Mouse (Mus musculus): Measurements from ENCODE around the gene Mtx1. TPM values are rescaled to one million over a fixed set of nuclear protein-coding genes. Genes with fewer than 3 reads are reported as not detected.

Gene Mtx1
- 10 to 100 TPM; 56.4 to 63.5 (median 59.5) TPM for total RNA-seq (2022)

DNA sequence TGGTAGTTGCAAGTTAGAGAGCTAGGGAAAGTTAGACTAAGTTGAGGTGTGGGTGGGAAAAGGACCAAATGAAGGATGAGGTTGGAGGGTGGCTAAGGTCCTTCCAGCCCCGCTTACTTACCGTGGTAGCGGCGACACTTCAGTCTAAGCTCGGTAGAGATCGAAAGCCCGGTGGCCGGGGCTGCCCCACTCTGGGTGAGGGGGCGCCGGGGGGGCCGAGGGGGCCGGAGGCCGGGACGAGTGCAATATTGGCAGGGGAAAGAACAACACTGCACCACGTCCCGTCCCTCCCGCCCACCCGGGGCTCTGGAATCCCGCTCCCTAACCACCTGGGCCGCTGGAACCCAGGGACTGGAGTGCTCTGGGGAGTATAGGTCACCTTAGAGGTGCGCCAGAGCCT, at the start of gene Mtx1:
Mtx1 (minus strand) TSS at position 189 of the 400 bp plus-strand sequence.
- DNase-seq (ENCODE audit: low spot score), result no peak

DNA sequence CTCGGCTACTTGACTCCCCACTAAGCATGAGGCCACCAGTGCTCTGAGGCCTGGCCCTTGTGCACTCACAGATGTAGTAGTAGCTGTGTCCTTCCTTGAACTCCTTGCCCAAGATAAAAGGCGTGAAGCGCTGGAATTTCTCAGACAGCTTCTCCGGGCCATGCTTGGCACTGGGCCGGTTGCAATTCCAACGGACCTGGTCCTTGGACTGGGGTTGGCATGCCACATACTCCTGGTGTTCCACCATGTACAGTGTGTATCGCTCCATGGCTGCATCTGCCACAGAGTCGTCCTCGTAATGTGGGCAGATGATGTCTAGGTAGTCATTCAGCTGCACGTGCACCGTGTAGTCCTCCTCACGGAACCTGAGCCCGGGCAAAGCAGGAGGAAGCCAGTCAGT, 49.2 kb upstream of the Mtx1 start:
- no peak for DNase-seq (ENCODE audit: low spot score)

DNA sequence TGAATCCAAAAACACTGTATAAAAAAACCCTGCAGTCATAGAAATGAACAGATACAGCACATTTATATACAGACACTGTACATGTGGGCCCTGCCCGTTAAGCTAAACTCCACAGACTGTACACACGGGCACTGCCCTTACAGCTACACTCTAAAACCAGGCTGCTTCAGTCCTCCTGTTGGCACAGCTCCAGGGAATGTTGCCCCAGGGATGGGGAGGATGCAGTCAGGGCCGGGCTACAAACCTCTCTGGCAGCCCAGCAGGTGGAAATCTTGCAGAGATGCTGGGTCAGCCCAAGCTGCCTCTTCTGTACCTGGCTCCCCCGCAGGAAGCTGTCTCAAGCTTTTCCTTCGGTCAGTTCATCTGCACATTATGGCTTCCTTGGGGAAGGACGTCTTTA, 44.9 kb upstream of the Mtx1 start:
- DNase-seq (ENCODE audit: low spot score), result no peak

DNA sequence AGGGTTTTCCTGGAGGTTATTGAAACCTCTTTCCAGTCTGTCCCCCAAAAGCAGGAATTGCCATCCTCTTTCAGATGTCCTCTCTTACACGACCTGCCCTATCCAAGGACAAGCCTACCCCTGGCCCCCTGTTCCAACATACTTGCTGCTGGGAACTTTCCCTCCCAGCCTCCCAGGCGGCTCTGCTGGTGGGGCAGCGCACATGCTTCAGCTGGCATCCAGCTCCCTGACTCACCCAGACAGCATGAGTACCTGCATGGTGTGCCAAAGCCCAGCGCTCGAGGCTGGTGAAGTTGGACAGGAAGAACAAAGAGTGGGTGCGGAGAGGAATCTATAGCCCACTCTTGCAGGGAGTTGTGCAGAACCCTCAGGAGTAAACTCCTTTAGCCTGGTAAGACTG, 44.0 kb upstream of the Mtx1 start:
- DNase-seq (ENCODE audit: low spot score), result peak; percentile 66

DNA sequence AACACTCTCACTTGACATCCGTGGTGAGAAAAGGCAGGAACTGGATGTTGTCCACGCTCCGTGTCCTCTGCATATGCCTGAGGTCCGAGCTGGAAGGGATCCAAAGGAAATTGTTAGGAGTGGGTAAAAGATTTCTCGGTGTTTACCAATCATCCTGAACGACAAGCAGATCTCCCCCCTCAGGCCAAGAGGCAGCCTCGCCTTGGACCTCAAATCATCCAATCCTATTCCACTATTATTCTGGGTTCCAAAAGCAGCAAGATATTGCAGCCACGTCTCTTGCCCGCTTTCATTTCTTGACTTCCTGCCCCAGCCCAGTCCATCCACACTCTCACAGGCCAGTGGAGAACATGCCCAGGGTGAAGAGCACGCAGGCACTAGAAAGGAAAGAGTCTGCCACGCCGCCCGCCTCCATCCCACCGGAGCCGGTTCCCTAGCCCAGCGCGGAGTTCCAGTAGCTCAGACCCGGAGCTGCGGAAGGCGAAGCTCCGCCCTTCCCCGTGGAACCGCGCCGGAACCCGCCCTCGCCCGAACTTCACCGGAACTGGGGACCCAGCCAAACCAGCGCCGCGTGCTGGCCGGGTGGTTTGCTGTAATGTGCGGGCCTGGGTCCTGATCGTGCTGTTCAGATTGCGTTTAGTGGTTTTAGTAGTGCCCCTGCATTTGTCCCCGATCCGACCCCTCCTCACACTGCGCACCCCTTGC, 43.3 kb upstream of the Mtx1 start, which contains the start of gene Slc50a1:
Slc50a1 (minus strand) TSS at position 520 of the 705 bp plus-strand sequence.
- peak; percentile 88 for DNase-seq (ENCODE audit: low spot score)

DNA sequence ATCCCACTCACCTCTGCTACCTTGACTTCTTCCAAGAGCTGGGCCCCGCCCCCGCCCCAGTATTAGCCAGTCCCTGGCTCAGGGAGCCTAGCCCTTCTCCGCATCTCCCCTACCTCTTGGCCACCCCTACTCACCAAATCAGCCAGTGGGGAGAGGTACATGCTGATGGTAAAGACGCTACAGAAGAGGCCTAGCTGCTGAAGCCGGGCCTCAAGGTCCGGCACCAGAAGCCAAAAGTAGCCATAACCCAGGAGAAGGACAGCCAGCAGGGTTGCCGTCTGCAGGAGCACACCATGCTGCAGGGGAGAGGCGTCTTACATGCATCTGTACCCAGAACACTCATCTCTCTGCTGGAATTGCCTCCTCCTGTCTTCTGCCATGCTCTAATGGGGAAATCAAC, 42.0 kb upstream of the Mtx1 start:
- DNase-seq (ENCODE audit: low spot score), result no peak

DNA sequence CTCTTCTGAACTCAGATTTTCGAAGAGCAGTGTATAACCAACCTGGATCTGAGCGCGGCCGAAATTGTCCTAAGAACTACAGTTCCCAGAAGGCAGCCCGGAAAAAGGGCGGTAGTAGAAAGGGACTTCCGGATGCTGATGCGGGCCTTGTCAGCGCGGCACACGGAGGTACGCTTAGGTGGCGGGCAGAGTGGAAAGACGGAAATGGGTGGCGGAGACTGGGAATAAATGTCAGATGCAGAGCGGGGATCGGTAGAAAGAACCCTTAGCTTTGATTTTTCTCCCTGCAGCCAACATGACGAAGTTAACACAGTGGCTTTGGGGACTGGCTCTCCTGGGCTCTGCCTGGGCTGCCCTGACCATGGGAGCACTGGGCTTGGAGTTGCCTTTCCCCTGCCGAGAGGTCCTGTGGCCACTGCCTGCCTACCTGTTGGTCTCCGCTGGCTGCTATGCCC, 39.6 kb upstream of the Mtx1 start:
- peak; percentile 84 for DNase-seq (ENCODE audit: low spot score)

DNA sequence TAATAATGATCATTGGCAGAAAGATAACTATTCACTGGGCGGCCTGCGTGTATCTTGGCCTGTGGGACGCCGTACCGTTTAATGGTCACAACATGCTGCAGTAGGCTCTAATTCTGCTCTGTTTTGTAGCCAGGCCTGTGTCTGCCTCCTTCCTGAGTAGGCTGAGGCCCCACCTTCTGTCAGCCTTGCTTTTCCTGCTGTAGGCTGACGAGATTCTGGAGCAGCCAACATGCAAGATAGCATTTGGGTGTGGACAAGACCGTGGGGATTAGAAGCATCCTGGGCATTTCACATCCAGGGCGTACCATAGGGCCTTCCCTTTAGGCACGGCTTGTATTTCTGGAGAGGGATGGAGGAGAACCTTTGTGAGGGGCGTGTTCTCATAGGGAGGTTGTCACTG, 35.5 kb upstream of the Mtx1 start:
- peak; percentile 56 for DNase-seq (ENCODE audit: low spot score)

DNA sequence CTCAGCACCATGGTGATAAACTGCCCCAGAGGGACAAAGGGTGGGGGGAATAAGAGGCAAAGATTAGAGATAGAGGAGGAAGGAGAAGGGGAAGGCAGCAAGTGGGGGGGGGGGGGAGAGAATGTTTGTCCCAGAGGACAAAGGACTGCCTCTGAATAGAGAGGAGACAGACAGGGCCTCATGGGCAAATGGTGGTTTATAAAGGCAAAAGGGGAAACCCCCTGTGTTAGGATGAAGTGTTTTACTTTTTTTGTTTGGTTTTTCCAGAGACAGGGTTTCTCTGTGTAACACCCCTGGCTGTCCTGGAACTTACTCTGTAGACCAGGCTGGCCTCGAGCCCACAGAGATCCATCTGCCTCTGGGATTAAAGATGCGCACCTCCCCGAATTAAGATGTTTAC, 33.3 kb upstream of the Mtx1 start:
- DNase-seq (ENCODE audit: low spot score), result no peak

DNA sequence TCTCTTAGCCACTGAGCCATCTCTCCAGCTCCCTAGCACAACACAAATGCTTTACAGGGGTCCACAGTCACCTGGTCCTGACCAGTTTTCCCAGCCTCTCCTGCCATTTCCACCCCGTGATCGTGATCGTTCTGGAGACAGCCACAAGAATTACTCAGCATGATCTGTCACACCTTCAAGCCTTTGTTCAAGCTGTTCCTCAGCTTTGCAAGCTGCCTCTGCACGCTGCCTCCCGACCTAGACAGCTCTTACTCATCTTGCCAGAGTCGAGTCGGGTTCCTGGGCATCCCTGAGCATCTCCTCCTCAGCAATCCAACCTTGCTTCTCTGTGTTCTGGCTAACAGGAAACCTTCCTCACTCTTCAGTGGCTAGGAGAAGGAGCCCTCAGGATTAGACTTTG, 32.2 kb upstream of the Mtx1 start, which contains the start of gene Dpm3:
Dpm3 (plus strand) TSS at position 283 of the 400 bp plus-strand sequence.
- DNase-seq (ENCODE audit: low spot score), result no peak

DNA sequence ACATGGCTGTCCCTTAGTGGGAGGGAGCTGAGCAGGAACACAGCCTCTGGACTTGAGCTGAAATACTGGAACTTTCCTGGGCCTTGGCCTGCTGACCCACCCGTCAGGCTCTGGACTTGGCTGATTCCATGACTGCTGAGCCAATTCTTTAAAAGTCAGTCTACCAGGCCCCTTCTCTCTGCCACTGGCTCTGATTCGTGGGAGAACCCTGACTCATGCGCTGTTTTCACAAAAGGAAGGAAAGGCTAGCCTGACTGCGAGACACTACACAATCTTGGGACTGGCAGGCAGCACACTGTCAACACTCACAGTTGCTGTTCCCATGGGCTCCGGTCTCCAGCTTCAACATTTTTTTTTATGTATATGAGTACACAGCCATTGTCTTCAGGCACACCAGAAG, 29.3 kb upstream of the Mtx1 start:
- DNase-seq (ENCODE audit: low spot score), result no peak

DNA sequence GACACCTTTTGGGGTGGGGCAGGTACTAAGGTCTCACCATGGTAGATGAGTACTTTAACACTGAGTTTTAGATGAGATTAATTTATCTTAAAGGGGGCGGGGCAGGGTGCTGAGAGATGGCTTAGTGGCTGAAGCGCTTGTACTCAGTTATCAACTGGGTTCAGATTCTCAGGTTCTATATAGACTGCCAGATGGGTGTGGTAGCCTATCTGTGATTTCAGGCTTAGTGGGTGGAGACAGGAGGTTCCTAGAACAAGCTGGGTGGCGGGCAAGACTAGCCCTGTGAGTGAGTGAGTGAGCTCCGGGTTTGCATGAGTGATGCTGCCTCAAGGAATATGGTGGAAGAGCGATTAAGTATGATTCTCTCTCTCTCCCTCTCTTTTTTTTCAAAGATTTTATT, 28.1 kb upstream of the Mtx1 start:
- no peak for DNase-seq (ENCODE audit: low spot score)

DNA sequence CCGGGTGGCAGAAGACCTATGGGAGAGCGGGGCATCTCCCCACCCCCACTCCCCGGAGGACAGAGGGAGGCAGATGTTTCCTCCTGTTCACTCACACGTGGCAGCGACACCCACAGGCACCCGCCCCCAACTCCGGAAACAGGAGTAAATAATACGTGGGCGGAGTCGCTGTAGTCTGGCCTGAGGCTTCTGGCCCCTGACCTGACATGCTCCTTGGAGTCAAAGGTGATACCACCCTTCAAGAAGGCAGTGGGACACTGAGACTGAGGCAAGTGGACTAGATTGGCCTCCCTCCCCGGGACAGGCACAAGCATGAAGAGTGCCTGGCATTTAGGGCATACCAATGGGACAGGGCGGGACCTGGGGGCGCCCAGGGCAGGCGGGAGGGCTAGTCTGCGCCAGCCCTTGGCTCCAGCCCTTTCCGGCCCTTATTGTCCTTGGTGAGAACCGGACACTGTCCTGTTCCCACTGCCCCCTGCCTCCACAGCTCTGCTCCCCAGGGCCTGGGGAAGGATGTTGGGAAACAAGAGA, 24.5 kb upstream of the Mtx1 start:
- DNase-seq (ENCODE audit: low spot score), result peak; percentile 85

DNA sequence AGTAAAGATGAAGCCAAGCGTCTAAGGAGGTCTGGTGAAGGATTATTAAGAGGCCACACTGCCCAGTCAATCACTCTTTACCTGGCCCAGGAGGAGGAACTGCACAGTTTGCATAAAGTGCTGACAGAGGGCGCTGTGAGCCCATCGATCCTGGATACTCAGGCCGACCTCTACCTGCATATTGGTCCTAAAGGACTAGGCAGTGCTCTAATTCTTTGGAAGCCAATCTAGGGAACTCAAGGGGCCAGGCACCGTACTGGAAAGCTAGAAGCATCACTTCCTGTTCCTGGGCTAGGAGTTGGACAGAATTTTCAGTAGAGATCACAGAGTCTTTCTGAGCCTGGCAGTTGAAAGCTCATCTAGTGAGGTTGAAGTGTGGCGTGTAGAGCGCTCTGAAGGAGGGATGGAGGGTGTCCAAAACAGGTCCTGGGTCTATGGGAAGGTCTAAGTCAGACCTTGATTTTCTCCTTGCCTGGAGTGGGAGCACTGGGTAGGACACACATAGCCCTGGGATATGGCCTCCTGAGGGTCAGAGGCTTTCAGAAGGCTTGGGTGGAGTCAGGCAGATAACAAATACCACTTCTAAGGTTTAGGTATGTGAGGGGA, 23.6 kb upstream of the Mtx1 start:
- peak; percentile 75 for DNase-seq (ENCODE audit: low spot score)

DNA sequence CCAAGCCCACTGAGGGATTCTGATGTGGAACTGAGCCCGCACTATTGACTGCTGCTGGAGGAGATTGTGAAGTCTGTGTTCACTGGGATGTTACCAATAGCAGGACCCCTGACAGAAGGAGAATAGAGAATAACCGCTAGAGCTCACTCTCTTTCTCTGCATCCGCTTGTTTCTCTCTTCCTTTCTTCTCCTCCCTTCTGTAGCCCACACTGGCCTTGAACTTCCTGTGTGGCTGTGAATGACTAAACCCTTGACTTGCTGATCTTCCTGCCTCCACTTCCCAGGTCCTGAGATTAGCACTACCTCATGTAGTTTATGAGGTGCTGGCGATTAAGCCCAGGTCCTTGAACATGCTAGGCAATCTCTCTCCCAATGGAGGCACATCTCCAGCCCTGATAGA, 20.6 kb upstream of the Mtx1 start:
- DNase-seq (ENCODE audit: low spot score), result no peak

DNA sequence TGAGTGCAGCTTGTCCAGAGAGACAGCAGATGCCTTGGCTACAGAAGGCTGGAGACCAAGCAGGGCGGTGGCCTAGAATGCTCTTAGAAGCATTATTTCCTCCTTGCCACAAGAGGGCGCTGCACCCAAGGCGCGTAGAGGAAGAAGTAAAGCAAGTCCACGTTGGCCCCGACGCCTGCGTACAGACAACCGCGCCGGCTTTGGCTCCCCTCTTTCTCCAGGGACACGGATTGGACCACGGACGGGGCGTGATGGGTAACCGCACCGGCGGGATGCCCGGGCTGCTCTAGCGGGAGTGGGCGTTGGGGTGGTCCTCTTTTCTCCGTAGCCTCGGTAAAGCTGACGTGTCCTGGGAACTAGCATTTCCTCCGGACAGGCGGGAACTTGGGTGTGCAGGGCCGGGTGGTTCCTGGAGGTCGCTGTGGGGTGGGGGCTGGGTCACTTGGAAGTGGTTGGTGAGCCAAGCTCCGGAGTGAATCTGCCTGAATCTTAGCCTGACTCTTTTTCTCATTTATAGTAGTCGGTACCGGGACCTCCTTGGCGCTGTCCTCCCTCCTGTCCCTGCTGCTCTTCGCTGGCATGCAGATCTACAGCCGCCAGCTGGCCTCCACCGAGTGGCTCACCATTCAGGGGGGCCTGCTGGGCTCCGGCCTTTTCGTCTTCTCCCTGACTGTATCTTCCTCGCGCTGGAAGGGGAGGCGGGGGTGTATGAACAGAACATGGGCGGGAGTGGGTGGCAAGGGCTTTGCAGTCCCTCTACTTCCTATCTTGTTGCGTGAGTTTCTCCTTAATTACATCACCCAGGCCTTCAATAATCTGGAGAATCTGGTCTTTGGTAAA, 19.6 kb upstream of the Mtx1 start, which contains the start of gene Trim46:
Trim46 (minus strand) TSS at position 49 of the 840 bp plus-strand sequence.
- DNase-seq (ENCODE audit: low spot score), result peak; percentile 91

DNA sequence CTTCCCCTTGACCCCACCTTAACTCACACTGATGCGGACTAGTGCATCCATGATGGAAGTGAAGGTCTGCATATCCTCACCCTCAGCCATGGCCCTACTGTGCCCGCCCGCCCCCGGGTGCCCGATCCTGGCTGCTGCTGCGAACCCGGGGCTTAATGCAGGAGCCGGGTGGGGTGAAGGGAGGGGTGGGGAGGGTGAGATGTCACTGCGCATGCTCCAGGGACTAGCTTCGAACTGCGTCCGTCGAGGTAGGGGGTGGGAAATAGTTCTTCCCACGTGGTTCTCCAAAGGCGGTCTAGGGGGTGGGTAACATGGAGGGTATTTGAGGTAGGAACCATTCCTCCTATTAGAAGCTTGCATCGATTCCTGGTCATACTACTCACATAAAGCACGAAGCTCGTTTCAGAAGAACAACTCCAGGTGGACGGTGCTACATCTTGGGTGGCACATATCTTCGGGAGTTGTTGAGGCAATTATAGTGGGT, 18.8 kb upstream of the Mtx1 start, which contains the start of gene Krtcap2:
Krtcap2 (plus strand) TSS at position 279 of the 484 bp plus-strand sequence.
- DNase-seq (ENCODE audit: low spot score), result peak; percentile 39

DNA sequence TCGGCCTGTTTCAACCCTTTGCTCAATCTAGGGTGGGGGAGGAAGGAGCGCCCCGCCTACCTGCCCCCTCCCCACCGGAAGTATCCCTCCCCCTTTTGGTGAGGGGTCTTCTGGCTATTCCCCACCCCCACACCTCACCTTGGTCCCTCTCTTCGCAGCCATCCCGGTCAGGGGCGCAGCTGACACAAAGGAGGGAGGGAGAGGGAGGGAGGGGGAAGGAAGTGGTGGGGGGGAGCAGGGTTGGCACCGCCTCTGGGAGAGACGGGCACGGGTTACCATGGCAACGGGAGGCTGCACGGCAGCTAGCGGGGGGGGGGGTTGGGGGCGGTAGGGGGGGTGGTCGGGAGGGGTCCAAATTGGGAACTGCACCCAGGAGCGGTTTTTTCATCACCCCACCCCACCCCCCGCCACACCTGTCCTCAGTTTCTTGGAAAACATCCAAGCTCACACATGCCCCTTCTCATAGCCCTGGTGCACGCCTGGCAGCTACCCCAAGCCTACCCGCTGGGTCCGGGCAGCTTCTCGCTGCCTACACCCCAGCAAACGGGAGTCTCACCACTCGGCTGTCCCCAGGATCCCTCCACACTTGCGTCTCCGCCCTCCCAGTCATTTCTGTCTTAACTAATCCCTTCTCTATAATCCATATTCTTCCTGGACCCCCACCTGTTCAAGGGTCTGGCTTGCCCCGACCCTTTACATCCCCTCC, 18.2 kb upstream of the Mtx1 start:
- no peak for DNase-seq (ENCODE audit: low spot score)

DNA sequence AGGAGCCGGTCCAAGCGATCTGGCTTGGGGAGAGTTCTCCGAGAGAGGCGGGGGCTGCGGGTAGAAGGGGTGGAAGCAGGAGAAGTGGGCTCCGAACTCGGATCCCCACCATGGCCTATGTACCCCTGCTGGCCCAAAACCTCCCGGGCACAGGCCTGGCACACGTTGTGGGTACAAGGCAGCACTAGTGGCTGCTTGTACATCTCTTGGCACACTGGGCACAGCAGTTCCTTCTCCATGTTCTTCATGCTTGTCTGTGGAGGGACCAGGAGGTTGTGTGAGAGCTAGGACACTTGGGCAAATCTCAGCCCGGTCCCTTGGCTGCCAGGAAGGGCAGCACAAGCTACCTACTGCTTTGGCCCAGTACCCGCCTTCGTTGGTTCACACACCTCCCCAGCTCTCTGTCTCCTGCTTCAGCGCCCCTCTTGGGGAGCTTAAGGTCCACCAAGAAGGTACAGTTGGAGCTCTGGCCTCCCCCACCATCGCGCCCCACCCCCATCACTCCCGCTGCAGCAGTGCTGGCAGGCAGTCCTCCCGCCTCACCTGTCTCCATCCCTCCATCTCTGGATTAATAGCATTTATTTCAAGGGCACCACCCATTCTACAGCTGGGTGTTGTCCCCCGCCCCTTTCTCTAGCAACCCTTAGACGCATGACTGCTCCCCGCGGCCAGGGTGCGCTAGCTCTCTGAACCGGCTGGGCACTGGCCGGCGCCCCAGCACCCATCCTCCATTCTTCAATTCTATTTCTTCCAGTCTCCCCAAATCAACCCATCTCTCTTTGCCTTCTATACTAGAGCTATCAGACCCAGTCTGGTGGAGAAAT, 17.5 kb upstream of the Mtx1 start:
- DNase-seq (ENCODE audit: low spot score), result no peak

DNA sequence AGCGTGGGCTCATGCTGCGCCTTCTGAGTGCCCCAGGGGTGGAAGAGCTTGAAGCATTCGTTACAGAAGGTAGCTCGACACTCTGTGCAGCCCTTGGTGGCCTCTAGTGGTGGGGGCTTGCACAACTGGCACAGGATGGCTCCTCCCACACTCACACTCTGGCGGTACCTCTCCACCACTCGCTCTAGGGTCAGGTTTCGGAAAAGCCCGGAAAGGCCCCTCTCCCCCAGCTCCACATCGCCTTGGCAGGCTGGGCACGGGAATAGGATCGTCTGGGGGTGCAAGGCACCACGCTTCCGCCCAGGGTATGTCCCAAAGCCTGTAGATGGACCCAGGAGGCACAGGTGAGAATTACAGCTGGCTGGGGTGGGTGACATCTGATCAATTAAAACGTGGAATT, 16.7 kb upstream of the Mtx1 start:
- no peak for DNase-seq (ENCODE audit: low spot score)

Measured in heart, adult 8-10 months (tissue).